7 mouse cellular contexts compared by ENCODE assay signal in genomic region chrX:20663444-20663790, GRCm38 (mm10). TPM values are rescaled to one million over a fixed set of nuclear protein-coding genes. Genes with fewer than 3 reads are reported as not detected.
DNase-seq lines count a peak whose midpoint lies in the region; ATAC-seq and TF ChIP-seq lines count a peak whose summit lies in the region.

No protein-coding gene starts in this region.

- H3K36me3 ChIP-seq in lung, embryonic 15.5 days = peaks cover 2% of the 10 kb centered on the region; the same call in 1 of the 2 replicates
- H3K36me3 ChIP-seq in hindbrain, embryonic 10.5 days = peaks cover 25% of the 10 kb centered on the region
- peaks cover 1% of the 10 kb centered on the region; the same call in 1 of the 2 replicates for H3K36me3 ChIP-seq in liver, embryonic 11.5 days (ENCODE audit: control insufficient read depth, insufficient read depth, low read length)
- peaks cover 6% of the 10 kb centered on the region for H3K36me3 ChIP-seq in small intestine, adult 2 months (ENCODE audit: control insufficient read depth, insufficient read depth, low read length)

- no peak for DNase-seq in lung, postnatal 25 days (ENCODE audit: low spot score)
- DNase-seq in cerebellum, postnatal 14 days = peak; percentile 22 to 33
- no peak for DNase-seq in hindbrain, embryonic 10.5 days (ENCODE audit: low spot score)
- DNase-seq in liver, embryonic 11.5 days (ENCODE audit: low spot score) = no peak
- no peak for DNase-seq in adrenal gland, adult 8-10 months

- peak overlapping the region; percentile 79 for H3K27ac ChIP-seq in lung, embryonic 15.5 days
- peak overlapping the region; percentile 93 for H3K27ac ChIP-seq in hindbrain, embryonic 10.5 days
- H3K27ac ChIP-seq in liver, embryonic 11.5 days (ENCODE audit: low read depth, low read length) = 0 out of 2 replicates have a peak overlapping the region, but pooled peaks have one; percentile 21
- peak overlapping the region; percentile 82; the same call in 1 of the 2 replicates for H3K27ac ChIP-seq in small intestine, adult 2 months (ENCODE audit: insufficient read depth, low read depth, low read length)

- no peaks in the 10 kb centered on the region for H3K27me3 ChIP-seq in lung, embryonic 15.5 days
- no peaks in the 10 kb centered on the region for H3K27me3 ChIP-seq in hindbrain, embryonic 10.5 days (ENCODE audit: insufficient read depth, poor library complexity, severe bottlenecking)
- no peaks in the 10 kb centered on the region for H3K27me3 ChIP-seq in liver, embryonic 11.5 days (replicated peaks; ENCODE audit: control insufficient read depth, insufficient read depth, low read length)
- H3K27me3 ChIP-seq in small intestine, adult 2 months (ENCODE audit: control insufficient read depth, insufficient read depth, low read length) = no peaks in the 10 kb centered on the region

- H3K9me3 ChIP-seq in lung, embryonic 15.5 days = no peaks in the 10 kb centered on the region
- no peaks in the 10 kb centered on the region for H3K9me3 ChIP-seq in hindbrain, embryonic 10.5 days
- no peaks in the 10 kb centered on the region for H3K9me3 ChIP-seq in liver, embryonic 11.5 days (ENCODE audit: control insufficient read depth, low read length)

- peak overlapping the region; percentile 57 for H3K4me2 ChIP-seq in lung, embryonic 15.5 days
- H3K4me2 ChIP-seq in liver, embryonic 11.5 days = peak overlapping the region; percentile 74

- no peak for ATAC-seq in lung, embryonic 15.5 days (ENCODE audit: borderline replicate concordance, extremely low read depth, low FRiP score, low TSS enrichment)
- ATAC-seq in liver, embryonic 11.5 days (replicated peaks; ENCODE audit: low FRiP score) = 0 out of 2 replicates have a peak, but pooled peaks have one; percentile 2

- peak overlapping the region; percentile 65 for H3K4me3 ChIP-seq in lung, embryonic 15.5 days
- H3K4me3 ChIP-seq in hindbrain, embryonic 10.5 days = peak overlapping the region; percentile 68
- peak overlapping the region; percentile 70 for H3K4me3 ChIP-seq in liver, embryonic 11.5 days (ENCODE audit: low read depth, low read length)
- peak overlapping the region; percentile 92 for H3K4me3 ChIP-seq in small intestine, adult 2 months (ENCODE audit: low read depth, low read length)

- no peaks in the 10 kb centered on the region for H3K4me1 ChIP-seq in lung, embryonic 15.5 days
- peaks cover 14% of the 10 kb centered on the region for H3K4me1 ChIP-seq in hindbrain, embryonic 10.5 days (replicated peaks)
- H3K4me1 ChIP-seq in liver, embryonic 11.5 days (replicated peaks; ENCODE audit: control insufficient read depth, insufficient read depth, low read length) = peaks cover 7% of the 10 kb centered on the region
- no peaks in the 10 kb centered on the region for H3K4me1 ChIP-seq in small intestine, adult 2 months (ENCODE audit: control insufficient read depth, insufficient read depth, insufficient read length, low read length)

- TF ChIP-seq POLR2A in small intestine, adult 2 months (IDR thresholded peaks at IDR 0.05; ENCODE audit: low read depth, low read length) = no peak

- peak overlapping the region; percentile 70 for H3K9ac ChIP-seq in lung, embryonic 15.5 days
- peak overlapping the region; percentile 76 for H3K9ac ChIP-seq in liver, embryonic 11.5 days (ENCODE audit: low read depth, low read length)

- TF ChIP-seq CTCF in small intestine, adult 2 months (IDR thresholded peaks at IDR 0.05; ENCODE audit: extremely low read depth, insufficient read length, insufficient replicate concordance, low read depth, low read length) = no peak

- WGBS in lung, embryonic 15.5 days = 9% methylated on average over 9 of the region's 9 CpGs
- 22% methylated on average over 9 of the region's 9 CpGs for WGBS in hindbrain, embryonic 10.5 days
- 15% methylated on average over 9 of the region's 9 CpGs for WGBS in liver, embryonic 11.5 days
- WGBS in small intestine, adult 2 months = 9% methylated on average over 9 of the region's 9 CpGs

RNA-seq across cellular contexts. Expression of gene Uba1, which starts 5.3 kb away (rescaled TPM):
- 203 and 207 TPM in 2 replicates for polyA plus RNA-seq in lung, embryonic 15.5 days (2015; fragmentation: Nextera tagmentation; extraction: Ambion mirVana)
- polyA plus RNA-seq in hindbrain, embryonic 10.5 days (2016; fragmentation: Nextera tagmentation; extraction: Ambion mirVana) = 261 and 307 TPM in 2 replicates
- 189 and 203 TPM in 2 replicates for polyA plus RNA-seq in liver, embryonic 11.5 days (2014; fragmentation: Nextera tagmentation; extraction: Ambion mirVana)
- 132 and 255 TPM in 2 replicates for polyA plus RNA-seq in small intestine, adult 2 months (2012; rRNA removed)
- total RNA-seq in adrenal gland, adult 8-10 months (2022) = 100 to 1,000 TPM; 423 to 601 (median 476) TPM

RNA-seq across cellular contexts. Expression of gene Cdk16, which starts 24.3 kb away (rescaled TPM):
- 109 and 113 TPM in 2 replicates for polyA plus RNA-seq in lung, embryonic 15.5 days (2015; fragmentation: Nextera tagmentation; extraction: Ambion mirVana)
- polyA plus RNA-seq in hindbrain, embryonic 10.5 days (2016; fragmentation: Nextera tagmentation; extraction: Ambion mirVana) = 125 and 144 TPM in 2 replicates
- polyA plus RNA-seq in liver, embryonic 11.5 days (2014; fragmentation: Nextera tagmentation; extraction: Ambion mirVana) = 62.1 and 68.3 TPM in 2 replicates
- 81.2 and 137 TPM in 2 replicates for polyA plus RNA-seq in small intestine, adult 2 months (2012; rRNA removed)
- 100 to 1,000 TPM; 143 to 182 (median 161) TPM for total RNA-seq in adrenal gland, adult 8-10 months (2022)

RNA-seq across cellular contexts. Expression of gene Usp11, which starts 40.3 kb away (rescaled TPM):
- polyA plus RNA-seq in lung, embryonic 15.5 days (2015; fragmentation: Nextera tagmentation; extraction: Ambion mirVana) = 38.1 and 38.7 TPM in 2 replicates
- polyA plus RNA-seq in hindbrain, embryonic 10.5 days (2016; fragmentation: Nextera tagmentation; extraction: Ambion mirVana) = 68.4 and 76.7 TPM in 2 replicates
- polyA plus RNA-seq in liver, embryonic 11.5 days (2014; fragmentation: Nextera tagmentation; extraction: Ambion mirVana) = 33.0 and 36.3 TPM in 2 replicates
- 1.6 and 3.3 TPM in 2 replicates for polyA plus RNA-seq in small intestine, adult 2 months (2012; rRNA removed)
- total RNA-seq in adrenal gland, adult 8-10 months (2022) = 10 to 100 TPM; 35.6 to 56.0 (median 46.1) TPM

RNA-seq across cellular contexts. Expression of gene Ndufb11, which starts 46.0 kb away (rescaled TPM):
- 232 and 245 TPM in 2 replicates for polyA plus RNA-seq in lung, embryonic 15.5 days (2015; fragmentation: Nextera tagmentation; extraction: Ambion mirVana)
- 186 and 210 TPM in 2 replicates for polyA plus RNA-seq in hindbrain, embryonic 10.5 days (2016; fragmentation: Nextera tagmentation; extraction: Ambion mirVana)
- polyA plus RNA-seq in liver, embryonic 11.5 days (2014; fragmentation: Nextera tagmentation; extraction: Ambion mirVana) = 188 and 209 TPM in 2 replicates
- 66.5 and 84.3 TPM in 2 replicates for polyA plus RNA-seq in small intestine, adult 2 months (2012; rRNA removed)
- 100 to 1,000 TPM; 217 to 320 (median 257) TPM for total RNA-seq in adrenal gland, adult 8-10 months (2022)

RNA-seq across cellular contexts. Expression of gene Rbm10, which starts 46.1 kb away (rescaled TPM):
- 71.8 and 76.9 TPM in 2 replicates for polyA plus RNA-seq in lung, embryonic 15.5 days (2015; fragmentation: Nextera tagmentation; extraction: Ambion mirVana)
- 89.3 and 103 TPM in 2 replicates for polyA plus RNA-seq in hindbrain, embryonic 10.5 days (2016; fragmentation: Nextera tagmentation; extraction: Ambion mirVana)
- polyA plus RNA-seq in liver, embryonic 11.5 days (2014; fragmentation: Nextera tagmentation; extraction: Ambion mirVana) = 65.5 and 67.3 TPM in 2 replicates
- polyA plus RNA-seq in small intestine, adult 2 months (2012; rRNA removed) = 23.3 and 47.4 TPM in 2 replicates
- total RNA-seq in adrenal gland, adult 8-10 months (2022) = 10 to 100 TPM; 29.0 to 41.2 (median 40.0) TPM

Comparison
In these comparisons a context has a peak if more than half of its experiments do, and no peak if none do; other contexts are left out.
1. H3K27ac ChIP-seq: peak in every context shown above with its lines; median percentile 93 in hindbrain, embryonic 10.5 days; 82 in small intestine, adult 2 months; 79 in lung, embryonic 15.5 days; 21 in liver, embryonic 11.5 days.
2. DNase-seq: peak in cerebellum, postnatal 14 days (2 of 2); none in lung, postnatal 25 days (single experiment), hindbrain, embryonic 10.5 days (single experiment), liver, embryonic 11.5 days (single experiment) and adrenal gland, adult 8-10 months (single experiment).
3. Peak in every context shown above with its lines, with median percentiles within 50 percentile points of each other: H3K4me3 ChIP-seq.